Mouse (Mus musculus) bone marrow macrophage, adult 2 months (primary cell): ENCODE results near the gene Rnf225. TPM values are rescaled to one million over a fixed set of nuclear protein-coding genes. Genes with fewer than 3 reads are reported as not detected.
A peak's percentile ranks its signal among the peaks of the same experiment; 100 is the strongest.
"Not testable (repeated sequence)": the region's sequence is repeated elsewhere in the genome, so short reads cannot be mapped to it uniquely, and the experiment has no call there.

ENCODE experiments used
- H3K27ac ChIP-seq: 2 replicates; pipeline ENCODE4 v1.5.1; 2012; ENCODE audit warnings: low read depth, low read length; ENCODE audit not compliant: insufficient read depth
- H3K4me1 ChIP-seq: 2 replicates; pipeline ENCODE4 v1.6.1; 2012; ENCODE audit warnings: low read length; ENCODE audit not compliant: control insufficient read depth, insufficient read depth
- H3K4me3 ChIP-seq: 2 replicates; pipeline ENCODE4 v1.5.1; 2012; ENCODE audit warnings: mild to moderate bottlenecking, low read length, moderate library complexity; ENCODE audit not compliant: insufficient read depth
- CTCF ChIP-seq: IDR thresholded peaks from 2 replicates; pipeline ENCODE4 v1.5.1; 2012; ENCODE audit warnings: low read depth, mild to moderate bottlenecking, low read length, moderate library complexity
- POLR2A ChIP-seq: IDR thresholded peaks from 2 replicates; pipeline ENCODE4 v1.6.1; 2012; ENCODE audit warnings: mild to moderate bottlenecking, low read depth, low read length, borderline replicate concordance
- polyA plus RNA-seq: library from polyadenylated mRNA; stranded (reverse); fragments of >200 nt; gene quantifications from 2 replicates; pipeline ENCODE4 v1.2.4, GENCODE M21; 2012; ENCODE audit not compliant: missing spikeins, insufficient read depth, insufficient read length

Rnf225 gene
- polyA plus RNA-seq, 1 experiment, result not detected

- TF ChIP-seq CTCF, result no peak
- TF ChIP-seq POLR2A, result no peak
- Histone ChIP-seq H3K4me3 (no peak overlapping the region), H3K27ac (no peak overlapping the region), H3K4me1 (peaks cover 1% of the 10 kb centered on the region)
Observed at GRCm38 (mm10) chr7:12903623-12904022, 23.6 kb upstream of the Rnf225 start.

DNA sequence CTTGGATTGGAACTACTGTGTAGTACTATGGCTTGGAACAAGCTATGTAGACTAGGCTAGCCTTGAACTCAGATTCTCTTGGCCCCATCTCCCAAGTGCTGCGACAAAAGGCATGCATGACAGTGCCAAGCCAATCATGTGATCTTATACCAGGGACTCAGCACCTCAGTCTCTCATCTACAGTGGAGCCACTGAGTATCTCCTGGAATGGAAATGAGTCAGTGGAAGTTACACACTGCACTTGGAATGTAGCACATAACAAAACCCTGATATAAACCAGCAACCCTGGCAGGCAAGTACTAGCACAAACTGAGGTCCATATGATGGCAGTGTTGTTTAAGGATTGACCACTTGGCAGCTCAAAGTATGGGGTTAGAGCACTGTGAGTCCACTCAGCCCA is 22.1 kb upstream of the Rnf225 start:
- Histone ChIP-seq H3K27ac (no peak overlapping the region), H3K4me1 (peaks cover 3% of the 10 kb centered on the region; the same call in 1 of the 2 replicates), H3K4me3 (no peak overlapping the region)
- TF ChIP-seq CTCF (no peak), POLR2A (no peak)

- peak overlapping the region; percentile 49 for H3K4me3 ChIP-seq
- no peak for TF ChIP-seq POLR2A
- peak; percentile 20; the same call in 1 of the 2 replicates for TF ChIP-seq CTCF
- peaks cover 3% of the 10 kb centered on the region; the same call in 1 of the 2 replicates for H3K4me1 ChIP-seq
- 0 out of 2 replicates have a peak overlapping the region, but pooled peaks have one; percentile 57 for H3K27ac ChIP-seq
Observed at GRCm38 (mm10) chr7:12909498-12909962, 17.7 kb upstream of the Rnf225 start.

- no peak for TF ChIP-seq POLR2A
- TF ChIP-seq CTCF, result no peak
- peaks cover 3% of the 10 kb centered on the region; the same call in 1 of the 2 replicates for H3K4me1 ChIP-seq
Observed at GRCm38 (mm10) chr7:12910181-12910668, 17.0 kb upstream of the Rnf225 start.

GRCm38 (mm10) chr7:12913556-12913955 is 13.7 kb upstream of the Rnf225 start:
- H3K4me1 ChIP-seq, result peaks cover 3% of the 10 kb centered on the region; the same call in 1 of the 2 replicates
- no peak overlapping the region for H3K4me3 ChIP-seq
- TF ChIP-seq CTCF (no peak), POLR2A (no peak)
- no peak overlapping the region for H3K27ac ChIP-seq

More at GRCm38 (mm10) chr7:12910181-12910668, 17.0 kb upstream of the Rnf225 start:
- Histone ChIP-seq H3K4me3 (peak overlapping the region; percentile 49), H3K27ac (peak overlapping the region; percentile 57)

- H3K27ac ChIP-seq, H3K4me3 ChIP-seq, H3K4me1 ChIP-seq: not testable (repeated sequence)
Observed at GRCm38 (mm10) chr7:12920495-12920894, 6.7 kb upstream of the Rnf225 start.

DNA sequence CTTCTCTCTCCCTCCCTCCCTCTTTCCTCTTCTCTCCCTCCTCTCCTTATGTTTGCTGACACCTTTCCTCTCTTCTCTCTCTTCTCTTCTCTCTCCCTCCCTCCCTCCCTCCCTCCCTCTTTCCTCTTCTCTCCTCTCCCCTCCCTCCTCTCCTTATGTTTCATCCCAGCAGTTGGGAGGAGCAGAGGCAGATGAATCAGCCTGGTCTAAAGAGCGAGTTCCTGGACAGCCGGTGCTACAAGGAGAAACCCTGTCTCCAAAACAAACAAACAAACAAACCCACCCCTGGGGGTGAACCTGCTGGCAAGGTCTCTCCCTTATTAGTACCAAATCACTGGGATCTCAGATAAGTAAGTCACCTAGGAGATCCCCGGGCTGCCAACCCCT is 5.9 kb upstream of the Rnf225 start:
- peak overlapping the region; percentile 74 for H3K4me3 ChIP-seq
- H3K4me1 ChIP-seq, result peaks cover 3% of the 10 kb centered on the region; the same call in 1 of the 2 replicates
- peak overlapping the region; percentile 95 for H3K27ac ChIP-seq
- TF ChIP-seq CTCF (no peak), POLR2A (no peak)

DNA sequence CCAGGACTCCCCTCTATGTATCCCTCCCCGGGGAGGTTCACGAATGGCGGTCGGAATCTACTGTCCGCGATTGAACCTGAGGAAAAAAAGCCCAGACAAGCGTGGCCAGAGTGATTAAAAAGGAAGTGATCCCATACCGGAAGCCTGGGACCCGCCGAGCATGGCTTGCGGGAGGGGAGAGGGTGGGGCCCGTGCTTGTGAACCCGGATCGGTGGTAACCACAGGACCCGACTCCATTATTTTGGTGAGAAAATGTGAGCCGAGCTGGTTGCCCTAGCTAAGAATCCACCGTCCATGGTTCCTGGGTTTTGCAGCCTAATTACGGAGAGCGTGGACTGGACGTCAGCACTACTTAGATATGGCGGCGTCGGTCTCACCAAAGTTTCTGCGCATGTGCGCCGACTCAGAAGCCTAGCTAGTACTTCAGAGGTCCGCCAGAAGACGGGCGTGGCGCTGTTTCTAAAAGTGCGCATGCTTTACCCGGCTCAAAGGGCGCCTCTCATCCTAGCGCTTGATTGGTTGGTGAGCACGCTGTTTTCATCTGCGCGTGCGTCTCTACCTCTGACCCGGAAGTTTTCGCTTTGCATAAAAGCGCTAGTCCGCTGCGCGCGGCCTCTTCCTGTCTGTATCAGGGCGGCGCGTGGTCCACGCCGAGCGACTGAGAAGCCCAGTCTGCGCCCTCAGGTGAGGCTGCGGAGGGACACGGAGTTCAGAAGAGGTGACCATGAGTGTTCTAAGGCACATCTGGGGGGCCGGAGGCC is 5.3 kb upstream of the Rnf225 start, which contains the start of gene Rps5:
TSS of gene Rps5 (plus strand) at position 586 of the 761 bp plus-strand sequence.
- Histone ChIP-seq H3K4me3 (peak within 1 kb of the TSS; percentile 95), H3K4me1 (peaks cover 3% of the 10 kb centered on the region; the same call in 1 of the 2 replicates)

GRCm38 (mm10) chr7:12922729-12923128 is 4.5 kb upstream of the Rnf225 start:
- TF ChIP-seq CTCF, result no peak
- no peak for TF ChIP-seq POLR2A
- H3K27ac ChIP-seq, result peak overlapping the region; percentile 62
- H3K4me1 ChIP-seq, result peaks cover 3% of the 10 kb centered on the region; the same call in 1 of the 2 replicates
- H3K4me3 ChIP-seq, result peak overlapping the region; percentile 95

More for the DNA sequence above, 5.3 kb upstream of the Rnf225 start, which contains the start of gene Rps5:
- peak within 1 kb of the TSS; percentile 95 for H3K27ac ChIP-seq
- TF ChIP-seq CTCF (0 out of 2 replicates have a peak, but pooled peaks have one; percentile 14), POLR2A (peak; percentile 72)

- H3K4me1 ChIP-seq, result no peaks in the 10 kb centered on the region
- H3K4me3 ChIP-seq, result no peak overlapping the region
- no peak overlapping the region for H3K27ac ChIP-seq
- TF ChIP-seq CTCF, result no peak
- no peak for TF ChIP-seq POLR2A
Observed at GRCm38 (mm10) chr7:12926316-12926715, 900 bp upstream of the Rnf225 start.
